Mouse (Mus musculus): ENCODE results near the gene Cdk5rap3. TPM values are rescaled to one million over a fixed set of nuclear protein-coding genes. Genes with fewer than 3 reads are reported as not detected.
A peak's percentile ranks its signal among the peaks of the same experiment; 100 is the strongest.

Gene Cdk5rap3
- polyA plus RNA-seq, 1 experiment from 2014 or later: 67.2 TPM

GRCm38 (mm10) chr11:96943746-96944304, 27.5 kb upstream of the Cdk5rap3 start, which contains the start of gene Pnpo:
Gene Pnpo (minus strand): TSS chr11:96943986.
- ATAC-seq (ENCODE audit: insufficient read depth, low FRiP score, low read depth): peak; percentile 93

GRCm38 (mm10) chr11:96941989-96942590, 25.8 kb upstream of the Cdk5rap3 start:
- 0 out of 2 replicates have a peak overlapping the region, but pooled peaks have one; percentile 54 for H3K4me3 ChIP-seq (replicated peaks)
- H3K27me3 ChIP-seq (replicated peaks): no peaks in the 10 kb centered on the region
- peak; percentile 29; the same call in 1 of the 2 replicates for ATAC-seq (ENCODE audit: insufficient read depth, low FRiP score, low read depth)
- no peak overlapping the region for H3K9ac ChIP-seq
- H3K9me3 ChIP-seq: no peaks in the 10 kb centered on the region
- no peaks in the 10 kb centered on the region for H3K36me3 ChIP-seq
- H3K4me1 ChIP-seq: peaks cover 30% of the 10 kb centered on the region
- H3K27ac ChIP-seq: peak overlapping the region; percentile 35
- H3K4me2 ChIP-seq: 0 out of 2 replicates have a peak overlapping the region, but pooled peaks have one; percentile 84
- 68% methylated on average over 6 of the region's 6 CpGs for WGBS

More at GRCm38 (mm10) chr11:96943746-96944304, 27.5 kb upstream of the Cdk5rap3 start, which contains the start of gene Pnpo:
- Histone ChIP-seq H3K4me3 (replicated peaks) (peak within 1 kb of the TSS; percentile 54), H3K4me1 (peaks cover 27% of the 10 kb centered on the region), H3K9ac (peak within 1 kb of the TSS; percentile 33; the same call in 1 of the 2 replicates), H3K36me3 (no peaks in the 10 kb centered on the region), H3K27ac (peak within 1 kb of the TSS; percentile 74), H3K9me3 (no peaks in the 10 kb centered on the region), H3K4me2 (peak within 1 kb of the TSS; percentile 84), H3K27me3 (replicated peaks) (no peaks in the 10 kb centered on the region)
- under 1% methylated on average over 29 of the region's 29 CpGs for WGBS

DNA sequence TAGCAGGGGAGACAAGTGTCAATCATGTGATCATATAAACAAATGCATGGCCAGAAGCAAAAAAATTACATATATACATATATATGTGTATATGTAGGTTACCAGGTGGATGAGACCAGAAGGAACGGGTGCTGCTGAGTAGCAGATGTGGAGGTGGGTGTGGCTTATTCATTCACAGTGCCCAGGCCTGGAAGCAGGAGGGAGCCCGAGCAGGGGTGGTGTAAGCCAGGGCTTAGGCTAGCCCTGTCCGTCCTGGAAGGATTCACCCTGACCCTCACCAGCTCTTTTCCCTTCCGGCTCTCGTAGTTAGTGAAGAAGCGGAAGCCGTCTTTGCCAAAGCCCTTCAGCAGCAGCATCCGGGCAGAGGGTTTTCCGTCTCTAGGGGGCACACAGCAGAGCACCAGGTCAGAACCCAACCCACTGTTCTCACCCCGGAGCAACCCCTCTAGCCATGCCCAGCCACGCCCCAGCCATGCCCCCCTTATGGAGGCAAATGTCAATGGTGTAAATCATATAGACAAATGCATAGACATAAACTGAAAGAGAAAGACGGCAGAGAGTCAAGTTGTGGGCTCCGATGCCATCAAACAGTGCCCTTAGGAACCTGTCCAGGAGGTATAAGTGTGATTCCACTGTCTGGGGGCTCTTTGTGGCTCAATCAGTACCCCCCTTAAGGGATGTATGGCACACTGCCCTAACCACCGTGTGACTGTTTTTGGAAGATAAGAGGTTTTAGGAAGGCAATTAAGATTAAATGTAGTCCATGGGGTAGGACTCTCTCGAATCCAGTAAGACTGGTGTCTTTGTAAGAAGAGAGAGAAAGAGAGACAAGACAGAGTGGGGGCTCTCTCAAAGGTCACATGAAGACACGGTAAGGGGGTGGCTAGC, 24.5 kb upstream of the Cdk5rap3 start:
- ATAC-seq (ENCODE audit: insufficient read depth, low FRiP score, low read depth): no peak
- WGBS: 69% methylated on average over 16 of the region's 16 CpGs
- no peak overlapping the region for H3K27ac ChIP-seq
- no peaks in the 10 kb centered on the region for H3K36me3 ChIP-seq
- H3K27me3 ChIP-seq (replicated peaks): no peaks in the 10 kb centered on the region
- H3K9ac ChIP-seq: no peak overlapping the region
- H3K4me1 ChIP-seq: peaks cover 24% of the 10 kb centered on the region
- H3K4me2 ChIP-seq: no peak overlapping the region
- no peaks in the 10 kb centered on the region for H3K9me3 ChIP-seq
- no peak overlapping the region for H3K4me3 ChIP-seq (replicated peaks)

DNA sequence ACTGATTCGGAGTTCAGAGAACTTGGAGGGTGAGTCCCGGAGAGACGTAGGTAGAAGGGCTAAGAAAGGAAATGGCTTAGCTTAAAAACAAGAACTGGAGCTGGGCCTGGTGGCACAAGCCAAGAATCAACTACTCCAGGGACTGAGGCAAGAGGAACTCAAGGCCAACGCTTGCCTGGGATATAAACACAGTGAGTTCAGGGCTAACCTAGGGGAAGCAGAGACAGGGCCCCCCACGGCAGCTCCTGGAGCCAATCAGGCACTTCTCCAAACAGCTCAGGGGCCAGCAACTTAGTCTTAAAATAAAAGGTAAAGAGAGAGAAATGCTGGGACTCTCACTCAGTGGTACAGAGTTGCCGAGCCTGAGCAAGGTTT, 22.1 kb upstream of the Cdk5rap3 start:
- H3K9ac ChIP-seq: no peak overlapping the region
- WGBS: 68% methylated on average over 6 of the region's 6 CpGs
- H3K36me3 ChIP-seq: no peaks in the 10 kb centered on the region

GRCm38 (mm10) chr11:96937549-96938425, 21.5 kb upstream of the Cdk5rap3 start:
- peak overlapping the region; percentile 79 for H3K27ac ChIP-seq
- H3K9ac ChIP-seq: no peak overlapping the region
- no peaks in the 10 kb centered on the region for H3K9me3 ChIP-seq
- H3K36me3 ChIP-seq: no peaks in the 10 kb centered on the region
- H3K4me1 ChIP-seq: peaks cover 11% of the 10 kb centered on the region
- peak; percentile 52 for ATAC-seq (ENCODE audit: insufficient read depth, low FRiP score, low read depth)
- 44% methylated on average over 10 of the region's 10 CpGs for WGBS
- H3K4me2 ChIP-seq: no peak overlapping the region
- H3K4me3 ChIP-seq (replicated peaks): no peak overlapping the region
- no peaks in the 10 kb centered on the region for H3K27me3 ChIP-seq (replicated peaks)

More for the DNA sequence above, 22.1 kb upstream of the Cdk5rap3 start:
- no peak for ATAC-seq (ENCODE audit: insufficient read depth, low FRiP score, low read depth)
- Histone ChIP-seq H3K9me3 (no peaks in the 10 kb centered on the region), H3K4me1 (peaks cover 15% of the 10 kb centered on the region), H3K4me3 (replicated peaks) (no peak overlapping the region), H3K4me2 (no peak overlapping the region), H3K27ac (peak overlapping the region; percentile 79), H3K27me3 (replicated peaks) (no peaks in the 10 kb centered on the region)

GRCm38 (mm10) chr11:96935872-96936650, 19.8 kb upstream of the Cdk5rap3 start:
- no peak; the same call in 1 of the 2 replicates for ATAC-seq (ENCODE audit: insufficient read depth, low FRiP score, low read depth)
- no peak overlapping the region for H3K9ac ChIP-seq
- 73% methylated on average over 9 of the region's 9 CpGs for WGBS
- peak overlapping the region; percentile 70 for H3K27ac ChIP-seq
- no peak overlapping the region for H3K4me3 ChIP-seq (replicated peaks)
- no peaks in the 10 kb centered on the region for H3K27me3 ChIP-seq (replicated peaks)
- H3K4me1 ChIP-seq: peaks cover 12% of the 10 kb centered on the region
- H3K36me3 ChIP-seq: no peaks in the 10 kb centered on the region
- H3K9me3 ChIP-seq: no peaks in the 10 kb centered on the region
- no peak overlapping the region for H3K4me2 ChIP-seq

DNA sequence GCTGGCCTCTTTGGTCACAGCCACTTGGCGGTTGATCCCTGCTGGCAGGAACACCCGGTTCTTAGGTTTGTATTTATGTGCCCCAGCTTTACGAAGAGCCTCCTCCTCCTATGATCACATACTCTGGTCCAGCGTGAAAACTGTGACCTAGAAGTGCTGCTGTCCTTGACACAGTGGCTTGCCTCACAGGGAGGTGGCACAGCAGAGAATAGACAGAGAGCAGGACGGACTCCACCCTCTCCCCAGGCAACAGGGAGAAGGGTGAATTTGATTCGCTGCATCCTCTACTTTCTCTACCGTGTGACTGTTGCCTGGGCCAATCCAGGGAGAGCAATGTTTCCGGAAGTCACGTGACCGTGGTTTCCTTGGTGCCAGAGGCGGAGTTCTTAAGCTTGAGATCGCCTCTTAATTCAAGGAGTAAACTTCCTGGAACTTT, 18.6 kb upstream of the Cdk5rap3 start:
- 19% methylated on average over 12 of the region's 12 CpGs for WGBS
- no peak overlapping the region for H3K9ac ChIP-seq
- peak overlapping the region; percentile 60 for H3K27ac ChIP-seq
- peak; percentile 86 for ATAC-seq (ENCODE audit: insufficient read depth, low FRiP score, low read depth)
- peak overlapping the region; percentile 39 for H3K4me2 ChIP-seq
- no peaks in the 10 kb centered on the region for H3K9me3 ChIP-seq
- H3K36me3 ChIP-seq: no peaks in the 10 kb centered on the region
- peak overlapping the region; percentile 1; the same call in 1 of the 2 replicates for H3K4me3 ChIP-seq (replicated peaks)
- peaks cover 12% of the 10 kb centered on the region for H3K4me1 ChIP-seq
- no peaks in the 10 kb centered on the region for H3K27me3 ChIP-seq (replicated peaks)

GRCm38 (mm10) chr11:96933562-96934276, 17.4 kb upstream of the Cdk5rap3 start:
- Histone ChIP-seq H3K4me1 (peaks cover 12% of the 10 kb centered on the region), H3K27ac (peak overlapping the region; percentile 60; the same call in 1 of the 2 replicates), H3K9ac (no peak overlapping the region), H3K36me3 (no peaks in the 10 kb centered on the region), H3K4me2 (no peak overlapping the region), H3K27me3 (replicated peaks) (no peaks in the 10 kb centered on the region), H3K9me3 (no peaks in the 10 kb centered on the region), H3K4me3 (replicated peaks) (no peak overlapping the region)
- 80% methylated on average over 13 of the region's 13 CpGs for WGBS
- ATAC-seq (ENCODE audit: insufficient read depth, low FRiP score, low read depth): no peak

DNA sequence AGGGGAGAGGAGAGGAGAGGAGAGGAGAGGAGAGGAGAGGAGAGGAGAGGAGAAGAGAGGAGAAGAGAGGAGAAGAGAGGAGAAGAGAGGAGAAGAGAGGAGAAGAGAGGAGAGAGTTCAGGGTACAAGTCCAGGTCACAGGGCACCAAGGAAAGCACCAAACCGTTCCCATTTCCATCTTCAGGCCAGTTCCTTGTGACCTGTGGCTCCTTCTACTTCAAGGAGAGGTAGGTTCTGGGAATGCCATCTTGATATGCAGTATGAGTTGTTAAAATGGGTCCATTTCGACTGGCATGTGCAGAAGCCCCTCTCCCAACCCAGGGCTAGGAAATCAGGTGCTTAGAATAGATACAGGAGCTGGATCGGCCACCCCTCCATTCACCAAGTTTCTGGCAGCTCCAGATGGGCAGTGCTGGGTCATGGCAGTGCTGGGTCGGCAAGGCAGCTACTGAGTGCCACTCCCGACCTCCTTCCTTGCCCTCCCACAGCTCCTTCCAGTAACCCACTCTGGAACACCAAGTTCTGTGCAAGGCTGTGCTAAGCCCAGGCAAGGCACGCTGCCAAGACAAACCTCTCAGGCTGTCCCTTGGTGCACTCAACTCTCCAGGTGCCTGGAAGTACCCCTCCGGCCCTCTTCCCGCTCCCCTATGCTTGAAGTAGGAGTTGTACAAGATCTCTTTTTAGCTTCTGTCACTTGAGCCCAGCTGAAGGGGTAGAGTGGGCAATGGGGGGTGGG, 15.2 kb upstream of the Cdk5rap3 start:
- ATAC-seq (ENCODE audit: insufficient read depth, low FRiP score, low read depth): no peak
- Histone ChIP-seq H3K4me2 (peak overlapping the region; percentile 30), H3K27me3 (replicated peaks) (no peaks in the 10 kb centered on the region), H3K4me3 (replicated peaks) (peak overlapping the region; percentile 10), H3K27ac (peak overlapping the region; percentile 42; the same call in 1 of the 2 replicates), H3K36me3 (no peaks in the 10 kb centered on the region), H3K9ac (no peak overlapping the region), H3K9me3 (no peaks in the 10 kb centered on the region), H3K4me1 (peaks cover 12% of the 10 kb centered on the region)
- 38% methylated on average over 8 of the region's 8 CpGs for WGBS

Measured in stomach, embryonic 15.5 days (tissue).